Mouse (Mus musculus) urinary bladder, adult 2 months (tissue): Measurements from ENCODE around the gene Reps2. TPM values are rescaled to one million over a fixed set of nuclear protein-coding genes. Genes with fewer than 3 reads are reported as not detected.

ENCODE experiments used
- DNase-seq: peaks from one replicate; pipeline ENCODE4 v3.0.0; 2022; ENCODE audit warnings: low spot score
- polyA plus RNA-seq: library from polyadenylated mRNA; depleted of rRNA; stranded (reverse); fragments of >200 nt; gene quantifications from 2 replicates; pipeline ENCODE4 v1.2.3, GENCODE M21; 2012

Reps2 gene
- polyA plus RNA-seq, 1 experiment: 5.6 TPM

DNA sequence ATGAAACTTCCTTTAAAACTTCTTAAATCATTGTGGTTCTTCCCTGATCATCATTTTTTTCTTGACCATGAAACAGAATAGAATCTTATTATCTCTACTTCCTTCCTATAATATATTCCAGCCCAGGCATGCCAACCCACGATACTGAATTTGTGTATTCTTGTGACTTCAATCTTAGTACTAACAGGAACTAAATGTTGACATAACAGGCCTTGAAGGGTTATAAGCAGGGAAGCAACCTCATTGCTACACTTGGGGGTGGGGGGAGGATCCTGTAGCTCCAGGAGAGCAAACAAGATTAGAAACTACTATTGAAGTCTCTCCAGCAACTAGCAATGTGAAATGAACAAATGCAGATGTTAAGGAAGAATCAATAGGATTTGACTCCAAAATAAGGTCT lies 154.8 kb downstream of the Reps2 start:
- DNase-seq: no peak

DNA sequence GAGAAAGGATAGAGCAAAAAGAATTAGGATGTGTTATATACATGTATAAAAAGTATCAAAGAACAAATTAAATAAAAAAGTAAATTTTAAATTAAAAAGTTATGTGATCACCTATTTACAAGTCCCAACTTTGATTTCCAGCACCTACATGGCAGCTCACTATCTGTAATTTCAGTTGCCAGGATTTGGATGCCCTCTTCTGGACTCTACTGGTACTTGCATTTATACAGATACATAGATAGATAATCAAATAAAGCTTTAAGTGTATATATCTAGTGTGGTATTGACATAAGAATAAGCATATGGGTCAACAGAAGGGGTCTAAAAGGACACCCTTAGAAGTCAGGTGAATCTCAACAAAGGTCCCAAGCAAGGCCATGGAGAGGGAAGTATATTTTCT lies 155.7 kb downstream of the Reps2 start:
- DNase-seq: no peak

DNA sequence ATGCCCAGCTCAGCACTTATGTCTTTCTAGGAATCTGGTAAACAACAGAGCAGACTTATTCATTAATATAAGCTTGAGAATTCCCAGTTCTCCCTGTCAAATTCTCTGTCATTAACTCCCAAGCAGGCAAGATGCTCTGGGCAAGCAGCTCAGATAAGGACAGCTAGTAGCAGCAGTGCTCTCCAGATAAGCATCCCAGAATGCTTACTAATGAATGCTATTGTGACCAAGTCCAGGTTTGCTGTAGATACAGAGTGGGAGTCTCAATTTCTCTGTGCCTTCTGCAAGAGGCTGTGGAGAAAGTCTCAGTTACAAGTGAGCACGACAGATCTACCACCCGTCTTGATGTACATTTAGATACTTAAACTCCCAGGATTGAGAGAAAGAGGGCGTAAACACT lies 173.2 kb downstream of the Reps2 start:
- DNase-seq: no peak

DNA sequence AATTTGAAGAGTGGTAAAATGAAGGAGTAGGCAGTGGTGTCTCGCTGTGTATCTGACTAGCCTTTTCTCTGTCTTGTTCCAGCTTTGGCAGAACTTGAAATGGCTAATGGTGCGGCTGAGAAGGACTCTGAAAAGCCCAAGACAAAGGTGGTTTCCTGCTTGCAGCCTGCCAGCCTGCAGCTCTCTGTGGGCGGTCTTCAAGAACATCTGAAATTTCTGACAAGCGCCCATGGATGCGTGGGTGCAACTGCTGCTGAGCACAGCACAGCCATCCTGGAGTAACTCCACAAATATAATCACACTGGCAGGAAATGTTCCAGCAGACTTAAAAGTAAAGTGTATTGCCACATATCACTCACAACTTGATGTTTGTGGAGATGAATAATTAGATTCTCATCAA lies 181.3 kb downstream of the Reps2 start:
- DNase-seq: no peak

DNA sequence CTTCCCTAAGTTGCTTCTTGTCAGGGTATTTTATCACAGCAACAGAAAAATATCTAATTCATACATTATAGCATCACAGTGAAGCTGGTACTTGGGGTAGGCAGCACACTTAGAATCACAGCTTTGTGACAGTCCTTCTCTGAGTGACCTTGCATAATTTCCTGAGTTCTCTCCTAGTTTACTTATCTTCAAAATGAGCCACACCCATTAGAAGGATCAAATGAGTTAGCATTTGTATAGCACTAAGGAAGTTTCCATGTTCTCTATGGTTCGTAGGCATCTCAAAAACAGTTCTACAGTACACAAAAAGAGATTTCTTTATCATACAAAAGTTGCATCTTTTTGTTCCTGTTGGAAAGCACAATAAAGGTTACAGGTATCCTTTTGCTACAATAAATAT lies 187.0 kb downstream of the Reps2 start:
- DNase-seq: no peak

DNA sequence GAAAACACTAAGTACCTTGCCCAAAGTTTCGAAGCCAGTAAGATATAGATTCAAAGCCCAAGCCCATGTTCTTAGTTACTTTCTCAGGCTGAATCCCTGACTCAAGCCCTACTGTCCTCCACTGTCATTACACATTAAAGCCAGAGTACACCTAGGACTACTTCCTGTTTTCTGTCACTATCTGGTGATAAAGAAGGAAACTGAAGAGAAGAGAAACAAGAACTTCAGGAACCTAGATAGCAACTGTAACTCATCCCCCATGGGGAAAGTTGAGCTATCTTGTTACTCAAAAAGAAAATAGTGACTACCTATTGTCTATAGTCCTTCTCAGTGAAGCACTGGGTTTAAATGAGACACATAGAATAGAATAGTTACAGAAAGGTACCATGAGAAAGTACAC lies 188.1 kb downstream of the Reps2 start:
- DNase-seq: no peak

DNA sequence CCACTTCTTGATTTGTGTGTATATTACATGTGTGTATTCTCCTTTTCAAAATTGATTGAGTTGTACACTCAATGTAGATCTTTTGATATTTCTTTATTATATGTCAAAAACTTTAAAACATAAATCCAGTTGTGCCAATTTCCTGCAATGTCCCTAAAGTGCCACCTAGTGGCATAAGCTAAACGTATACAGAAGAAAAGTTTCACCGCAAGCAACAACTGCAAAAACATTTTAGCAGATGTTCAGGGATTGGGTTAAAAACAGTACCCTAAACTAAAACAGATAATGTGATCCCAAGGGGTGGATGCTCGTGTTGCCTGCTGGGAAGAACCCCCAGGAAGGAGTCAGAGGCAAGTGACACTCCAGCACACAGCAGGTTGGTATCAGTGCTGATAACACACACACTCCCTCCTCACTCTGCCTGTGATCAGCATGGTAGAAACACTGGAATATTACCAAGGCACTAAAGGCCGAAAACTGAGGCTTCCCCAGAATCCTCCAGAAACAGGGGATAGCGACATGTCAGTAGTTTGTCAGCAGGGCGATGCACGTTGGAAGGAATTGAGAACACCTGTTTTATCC lies 189.5 kb downstream of the Reps2 start:
- no peak for DNase-seq

DNA sequence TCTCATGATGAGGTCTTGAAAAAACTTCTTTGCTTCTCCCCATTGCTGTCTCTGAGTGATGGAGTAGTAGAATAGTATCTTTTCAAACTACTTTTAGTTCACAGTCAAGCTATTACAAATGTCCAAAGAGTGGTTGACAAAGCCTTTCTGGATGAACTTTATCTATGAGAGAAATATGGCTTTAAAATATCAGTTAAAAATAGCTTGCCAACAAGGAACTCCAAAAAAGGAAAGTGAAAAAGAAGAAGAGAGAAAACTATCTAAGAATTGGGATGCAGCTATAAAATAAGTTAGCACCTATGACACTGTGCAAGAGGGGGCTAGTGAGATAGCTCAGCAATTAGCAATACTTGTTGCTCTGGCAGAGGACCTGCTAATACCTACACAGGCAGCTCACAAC lies 190.8 kb downstream of the Reps2 start:
- no peak for DNase-seq

DNA sequence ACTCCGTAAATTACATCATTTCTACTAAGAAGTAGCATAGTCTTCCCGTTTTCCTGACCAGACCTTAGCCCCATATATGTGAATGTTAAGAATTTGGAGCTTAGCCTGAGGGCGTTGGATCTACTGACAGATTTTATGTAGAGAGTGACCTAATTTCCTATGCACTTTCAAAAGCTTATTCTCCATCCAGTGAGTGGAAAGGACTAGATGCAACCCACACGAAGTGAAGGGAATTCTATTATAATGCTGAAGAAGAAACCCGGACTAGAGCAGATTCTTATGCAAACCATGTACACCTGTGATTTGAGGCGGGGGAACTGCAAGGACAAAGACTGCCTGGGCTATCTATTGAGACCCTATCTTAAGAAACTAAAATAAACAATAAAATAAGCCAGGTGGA lies 195.5 kb downstream of the Reps2 start:
- DNase-seq: no peak

DNA sequence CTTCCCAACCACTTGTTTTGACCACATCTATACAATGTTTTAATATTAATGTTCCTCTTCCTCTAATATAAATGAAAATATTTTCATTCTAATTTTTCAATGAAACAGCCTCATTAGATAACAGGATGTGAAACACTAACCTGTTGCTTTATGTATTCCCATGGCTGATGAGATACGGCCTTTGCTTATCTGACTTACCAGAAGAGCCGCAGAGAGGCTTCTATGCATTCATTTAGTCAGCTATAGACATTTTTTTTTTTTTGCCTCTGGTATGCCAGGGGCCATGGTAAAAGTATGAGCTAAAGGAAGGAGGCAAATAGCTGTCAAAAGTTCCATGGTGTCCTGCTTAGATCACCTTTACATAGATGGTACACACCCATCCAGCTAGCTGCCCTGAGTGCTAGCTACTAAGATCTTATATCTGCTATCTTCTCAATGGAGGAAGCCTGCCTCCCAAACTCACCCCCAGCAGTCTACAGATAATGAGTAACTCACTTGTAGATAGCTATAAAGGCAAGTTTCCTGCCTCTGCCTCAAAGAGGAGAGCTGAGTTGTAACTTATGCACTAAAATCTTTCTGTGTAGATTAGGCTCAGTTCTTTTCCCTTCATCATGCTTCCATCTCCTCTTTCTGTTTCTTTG lies 196.7 kb downstream of the Reps2 start:
- no peak for DNase-seq

DNA sequence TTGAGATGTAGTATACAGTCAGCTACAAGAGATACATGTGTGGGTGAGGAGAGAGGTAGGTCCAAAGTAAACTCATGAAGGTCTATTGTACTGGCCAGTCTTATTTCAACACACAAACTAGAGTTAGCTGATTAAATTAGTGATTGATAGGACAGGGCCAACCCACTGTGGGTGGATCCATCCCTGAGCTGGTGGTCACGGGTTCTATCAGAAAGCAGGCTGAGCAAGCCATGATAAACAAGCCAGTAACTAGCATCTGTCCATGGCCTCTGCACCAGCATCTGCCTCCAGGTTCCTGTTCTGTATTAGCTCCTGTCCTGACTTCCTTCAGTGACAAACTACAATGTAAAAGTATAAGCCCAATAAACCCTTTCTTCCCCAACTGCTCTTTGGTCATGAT lies 200.1 kb downstream of the Reps2 start:
- DNase-seq: no peak

DNA sequence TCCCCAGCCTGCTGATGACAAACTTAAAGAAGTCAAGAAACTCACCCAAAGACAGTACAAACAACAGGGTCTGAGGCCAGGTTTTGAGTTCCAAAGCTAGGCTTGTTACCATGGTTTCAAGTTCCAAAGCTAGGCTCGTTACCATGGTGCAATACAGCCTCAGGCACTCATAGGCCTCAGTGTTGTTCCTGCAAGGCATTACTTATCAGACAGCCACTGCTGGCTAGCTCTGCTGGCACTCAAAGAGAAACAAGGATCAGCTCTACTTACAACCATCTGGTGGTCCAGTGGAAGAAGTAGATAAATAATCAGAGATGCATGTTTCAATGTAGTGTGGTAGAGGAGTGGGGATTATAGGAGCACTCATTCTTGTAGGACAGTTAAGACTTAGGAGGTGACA lies 200.5 kb downstream of the Reps2 start:
- no peak for DNase-seq

DNA sequence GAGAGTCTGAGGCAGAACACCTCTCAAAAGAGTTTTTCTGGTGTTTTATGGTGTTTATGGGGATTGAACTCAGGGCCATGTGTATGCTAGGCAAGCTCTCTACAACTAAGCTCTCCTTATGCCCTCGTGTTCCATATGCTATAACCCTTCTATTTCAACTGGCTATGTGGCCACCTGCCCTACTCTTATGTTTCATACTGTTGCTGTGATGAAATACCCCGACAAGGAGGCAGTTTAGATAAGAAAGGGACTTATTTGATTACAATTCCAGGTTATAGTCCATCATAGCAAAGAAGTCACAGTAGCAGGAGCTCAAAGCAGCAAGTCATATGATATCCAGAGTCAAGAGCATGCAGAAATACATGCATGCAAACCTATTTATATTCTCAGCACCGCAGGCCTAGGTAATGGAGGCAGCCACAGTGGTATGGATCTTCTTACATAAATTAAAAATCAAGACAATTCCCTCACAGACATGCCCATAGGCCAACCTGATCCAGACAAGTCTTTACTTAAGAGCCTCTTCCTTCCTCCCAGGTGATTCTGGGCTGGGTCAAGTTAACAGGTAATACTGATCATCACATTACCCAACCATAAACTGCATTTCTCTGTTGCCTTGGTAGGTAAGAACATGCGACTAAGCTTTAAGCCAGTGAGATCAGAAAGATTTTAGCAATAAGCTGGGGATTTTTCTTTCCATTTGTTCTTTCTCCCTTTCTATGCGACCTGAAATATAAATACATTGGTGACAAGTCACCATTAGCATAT lies 210.5 kb downstream of the Reps2 start:
- no peak for DNase-seq

DNA sequence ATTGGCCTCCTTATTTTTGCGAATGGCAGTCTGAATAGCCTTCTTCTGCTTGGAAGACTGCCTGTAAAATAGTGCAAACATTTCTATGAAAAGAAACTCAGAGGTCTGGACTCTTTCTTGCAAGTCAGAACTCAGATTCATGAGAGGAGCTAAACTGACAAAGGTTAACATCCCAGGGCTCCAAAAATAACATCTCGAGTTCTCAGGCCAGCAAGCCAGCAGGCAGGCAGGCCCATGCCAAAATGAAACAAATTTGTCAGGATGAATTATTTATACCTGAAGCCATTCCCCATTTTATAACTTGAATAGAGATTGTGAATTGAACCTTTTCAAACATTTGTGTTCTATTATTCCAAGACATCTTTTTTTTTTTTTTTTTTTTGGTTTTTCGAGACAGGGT lies 215.8 kb downstream of the Reps2 start:
- DNase-seq: no peak

DNA sequence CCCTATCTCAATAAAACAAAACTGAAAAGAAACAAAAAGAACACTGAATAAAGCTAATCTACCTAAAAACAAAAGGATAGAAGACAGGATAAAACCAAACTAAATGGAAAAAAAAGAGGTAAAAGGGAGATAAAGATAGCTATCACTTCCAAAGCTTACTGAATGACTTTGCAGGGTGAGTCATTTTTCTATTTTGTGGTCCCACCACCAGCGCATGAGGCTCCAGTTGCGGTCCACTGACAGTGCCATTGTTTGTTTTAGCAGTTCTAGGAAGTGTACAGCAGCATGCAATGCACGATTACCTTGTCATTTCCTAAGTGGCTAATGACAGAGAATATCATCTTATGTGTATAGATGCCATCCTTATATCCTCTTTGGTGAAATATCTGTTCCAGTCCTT lies 224.0 kb downstream of the Reps2 start:
- DNase-seq: no peak

DNA sequence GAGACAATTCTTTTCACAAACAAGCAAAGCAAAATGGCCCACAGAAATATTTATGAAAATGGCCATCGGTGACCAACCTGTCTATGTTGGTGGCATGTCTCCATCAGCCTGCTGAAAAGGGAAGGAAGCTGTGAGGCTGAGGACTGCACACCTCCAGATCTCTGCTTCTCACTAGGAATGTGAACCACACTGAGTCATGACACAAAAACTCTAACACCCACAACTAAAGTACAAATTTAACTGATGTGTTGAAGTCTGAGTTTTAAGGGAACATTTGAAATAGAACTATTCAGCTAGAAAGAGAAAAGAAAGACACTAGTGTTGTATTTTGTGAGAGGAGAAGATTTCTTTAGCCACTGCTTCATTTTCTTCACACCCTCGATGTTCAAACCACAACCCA lies 230.3 kb downstream of the Reps2 start:
- DNase-seq: no peak

DNA sequence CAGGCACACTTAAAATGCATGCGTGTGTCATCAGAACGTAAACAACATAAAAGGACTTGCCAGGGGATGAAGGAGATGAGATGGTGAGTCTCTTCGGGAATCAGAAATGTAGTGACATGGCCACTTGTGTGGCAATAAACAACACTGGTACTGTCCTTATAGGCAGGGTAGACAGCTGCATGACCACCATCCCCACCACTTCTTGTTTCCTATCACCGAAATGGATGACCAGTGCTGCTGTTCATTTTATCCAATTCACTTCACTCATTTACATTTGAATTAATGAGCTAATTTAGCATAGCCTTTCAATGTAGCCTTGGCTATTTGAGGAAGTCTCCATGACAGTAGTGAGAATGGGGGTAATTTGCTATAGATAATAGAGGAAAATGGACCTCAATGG lies 236.2 kb downstream of the Reps2 start:
- no peak for DNase-seq

DNA sequence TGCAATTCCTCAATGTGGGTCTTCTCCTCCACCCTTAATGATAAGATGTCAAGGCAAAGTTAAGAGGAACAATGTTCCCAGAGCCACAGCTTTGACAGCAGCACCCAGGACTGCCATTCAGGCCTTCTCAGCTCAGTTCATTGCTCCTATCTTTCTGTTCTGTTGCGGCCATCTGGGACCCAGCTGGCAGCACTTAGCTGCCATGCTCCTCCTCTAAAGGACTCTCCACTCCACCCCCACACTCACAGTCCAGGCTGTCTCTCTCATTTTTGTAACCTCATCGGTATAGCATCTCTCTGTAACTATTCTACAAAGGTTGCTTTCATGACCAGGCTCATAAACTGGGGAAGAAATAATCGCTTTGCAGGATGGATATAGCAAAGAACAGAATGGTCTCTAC lies 241.0 kb downstream of the Reps2 start:
- no peak for DNase-seq

DNA sequence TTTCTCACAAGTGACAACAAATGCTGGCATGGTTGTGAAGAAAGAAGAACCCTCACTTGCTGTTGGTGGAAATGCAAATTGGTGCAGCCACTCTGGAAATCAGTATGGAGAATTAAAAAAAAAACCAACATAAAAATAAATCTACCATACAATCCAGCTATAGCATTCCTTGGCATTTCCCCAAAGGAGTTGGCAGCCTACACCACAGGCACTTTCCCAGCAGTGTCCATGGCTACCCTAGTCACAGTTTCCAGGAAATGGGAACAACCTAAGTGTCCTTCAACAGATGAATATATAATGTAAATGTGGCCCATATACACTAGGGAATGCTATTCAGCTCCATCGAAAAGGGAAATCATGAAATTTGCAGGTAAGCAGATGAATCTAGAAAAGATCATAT lies 262.7 kb downstream of the Reps2 start:
- DNase-seq: no peak

DNA sequence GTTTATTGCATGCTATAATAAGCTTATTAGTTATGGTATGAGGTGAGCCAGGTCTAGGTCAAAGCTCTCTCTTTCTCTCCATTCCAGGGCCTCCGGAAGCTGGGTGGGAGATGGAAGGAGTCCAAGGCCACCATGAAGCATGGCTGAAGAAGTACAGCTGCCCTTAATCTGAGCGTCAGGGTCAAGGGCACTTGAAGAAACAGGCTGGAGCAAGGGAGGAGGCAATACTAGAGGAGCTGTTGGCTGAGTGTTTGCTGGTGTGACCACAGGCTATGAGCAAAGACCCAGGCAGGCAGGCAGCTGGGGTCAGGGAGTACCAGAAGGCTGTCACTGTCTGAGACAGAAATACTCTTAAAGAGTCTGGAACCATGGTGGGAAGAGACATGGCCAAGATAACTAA lies 280.2 kb downstream of the Reps2 start:
- DNase-seq: no peak
